Mouse (Mus musculus): ENCODE data around the gene Isg20l2.

Gene Isg20l2

DNA sequence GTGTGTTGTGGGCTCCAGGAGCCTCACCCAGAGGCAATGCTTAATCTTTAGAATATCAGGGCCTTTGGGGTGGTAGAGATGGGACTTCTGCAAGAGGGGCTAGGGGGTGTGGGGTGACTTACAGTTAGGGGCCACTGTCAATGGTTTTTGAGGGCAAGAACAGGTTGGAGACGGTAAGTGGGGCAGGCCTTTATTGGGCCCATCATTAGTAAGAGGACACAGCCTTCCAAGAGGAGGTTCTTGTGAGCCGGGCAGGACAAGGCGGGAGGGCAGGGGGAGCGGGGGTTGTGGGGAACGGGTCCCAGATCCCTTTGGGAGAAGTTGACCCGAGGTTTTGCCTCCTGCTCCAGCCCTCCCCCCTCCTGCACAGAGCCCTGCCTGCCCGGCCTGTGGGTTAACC, 16.6 kb upstream of the Isg20l2 start:
- no peak for DNase-seq

DNA sequence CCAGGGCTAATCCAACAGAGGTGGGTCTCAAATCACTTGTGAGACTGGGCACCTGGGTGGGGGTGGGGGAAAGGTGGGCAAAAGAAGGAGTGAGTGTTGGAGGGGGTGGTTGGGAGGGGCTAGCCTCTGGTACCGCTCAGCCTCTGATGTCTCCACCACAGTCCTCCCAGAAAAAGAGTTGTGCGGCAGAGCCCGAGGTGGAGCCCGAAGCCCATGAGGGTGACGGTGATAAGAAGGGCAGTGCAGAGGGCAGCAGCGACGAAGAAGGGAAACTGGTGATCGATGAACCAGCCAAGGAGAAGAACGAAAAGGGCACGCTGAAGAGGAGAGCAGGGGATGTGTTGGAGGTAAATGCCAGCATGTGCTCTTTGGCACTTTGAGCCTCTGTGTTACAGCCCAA, 16.2 kb upstream of the Isg20l2 start:
- DNase-seq = no peak

DNA sequence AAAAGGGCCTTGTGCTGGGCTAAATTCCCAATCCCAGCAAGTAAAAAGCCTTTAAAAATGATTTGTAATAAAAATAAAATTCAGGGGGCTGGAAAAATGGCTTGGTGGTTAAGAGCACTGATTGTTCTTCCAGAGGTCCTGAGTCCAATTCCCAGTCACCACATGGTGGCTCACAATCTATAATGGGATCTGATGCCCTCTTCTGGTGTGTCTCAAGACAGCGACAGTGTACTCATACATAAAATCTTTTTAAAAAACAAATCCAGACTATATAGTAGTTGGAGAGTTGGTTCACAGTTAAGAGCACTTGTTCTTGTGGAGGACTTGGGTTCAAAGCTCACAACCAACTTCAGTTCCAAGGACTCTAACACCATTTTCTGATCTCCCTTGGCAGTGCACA, 13.1 kb upstream of the Isg20l2 start:
- no peak for DNase-seq

DNA sequence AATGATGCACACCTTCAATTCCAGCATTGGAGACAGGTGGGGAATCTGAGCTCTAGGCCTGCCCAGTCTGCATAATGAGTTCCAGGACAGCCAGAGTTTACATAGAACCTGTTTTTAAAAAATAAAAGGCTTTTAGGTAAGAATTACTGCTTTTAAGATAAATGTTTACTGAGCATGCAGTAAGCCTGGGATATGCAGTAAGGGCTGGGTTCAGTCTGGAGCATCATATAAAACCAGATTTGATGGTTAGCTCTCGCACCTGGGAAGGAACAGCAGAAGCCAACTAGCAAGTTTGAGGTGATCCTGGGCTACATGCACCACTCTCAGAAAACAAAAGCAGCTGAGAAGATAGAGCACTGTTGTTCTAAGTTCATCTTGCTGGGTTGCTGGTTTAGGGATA, 11.6 kb upstream of the Isg20l2 start:
- DNase-seq = no peak

DNA sequence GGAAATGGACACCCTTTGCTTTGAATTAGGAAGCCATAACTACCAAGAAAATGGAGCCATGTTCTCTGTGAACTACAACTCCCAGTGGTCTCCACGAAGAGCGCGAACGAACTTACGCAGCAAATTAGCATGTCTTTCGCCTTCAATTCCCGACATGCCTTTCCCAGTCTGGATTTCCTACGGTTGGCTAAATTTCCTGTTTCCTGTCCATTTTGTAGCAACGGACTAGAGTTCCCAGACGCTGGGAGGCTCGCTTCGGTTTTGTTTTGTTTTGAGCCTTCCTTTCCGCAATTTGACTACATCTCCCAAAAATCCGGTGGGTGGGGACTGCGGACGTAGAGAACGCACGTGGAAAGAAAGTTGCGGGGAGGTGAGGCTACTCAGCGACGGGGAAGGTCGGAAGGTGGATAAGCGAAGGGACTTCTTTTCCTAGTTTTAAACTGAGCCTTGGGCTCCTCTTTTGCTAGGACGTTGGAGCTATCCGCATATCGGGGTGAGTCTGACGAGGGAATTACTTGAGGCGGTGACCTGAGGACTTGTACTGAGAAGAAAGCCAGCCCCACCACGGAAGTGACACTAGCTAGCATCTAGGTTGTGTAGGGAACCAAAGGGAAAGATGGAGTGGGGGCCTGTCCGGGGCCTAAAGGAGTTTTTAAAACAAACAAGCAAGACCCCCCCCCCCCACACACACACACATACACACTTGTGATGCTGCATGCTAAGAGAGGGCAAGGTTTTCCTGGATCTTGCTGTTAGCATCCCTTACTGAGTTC, 10.6 kb upstream of the Isg20l2 start, which contains the start of gene Mrpl24:
Gene Mrpl24 (plus strand): TSS at position 171 of the 773 bp plus-strand sequence.
- peak; percentile 92 for DNase-seq

DNA sequence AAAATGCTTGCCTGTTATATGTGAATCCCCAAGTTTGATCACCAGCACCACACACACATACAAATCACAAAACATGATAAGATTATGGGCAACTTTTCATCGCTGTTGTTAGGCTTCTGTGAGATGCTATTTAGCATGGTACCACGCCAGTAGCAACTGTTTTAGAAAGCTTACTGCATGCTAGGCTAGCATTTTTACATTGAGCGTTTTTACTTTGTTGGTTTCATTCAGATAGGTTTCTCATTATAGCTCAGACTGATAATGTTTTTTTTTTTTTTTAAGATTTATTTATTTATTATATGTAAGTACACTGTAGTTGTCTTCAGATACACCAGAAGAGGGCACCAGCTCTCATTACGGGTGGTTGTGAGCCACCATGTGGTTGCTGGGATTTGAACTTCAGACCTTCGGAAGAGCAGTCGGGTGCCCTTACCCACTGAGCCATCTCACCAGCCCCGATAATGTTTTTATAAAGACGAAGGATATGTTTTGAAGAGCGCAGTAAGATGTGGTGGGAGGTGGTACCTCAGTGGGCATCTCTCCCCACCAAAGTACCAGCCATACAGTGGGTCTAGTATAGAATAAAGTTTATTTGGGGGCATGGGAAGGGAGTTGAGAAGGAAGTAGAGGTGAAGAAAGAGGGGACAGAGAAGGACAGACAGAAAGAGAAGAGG, 9.7 kb upstream of the Isg20l2 start:
- DNase-seq = no peak

DNA sequence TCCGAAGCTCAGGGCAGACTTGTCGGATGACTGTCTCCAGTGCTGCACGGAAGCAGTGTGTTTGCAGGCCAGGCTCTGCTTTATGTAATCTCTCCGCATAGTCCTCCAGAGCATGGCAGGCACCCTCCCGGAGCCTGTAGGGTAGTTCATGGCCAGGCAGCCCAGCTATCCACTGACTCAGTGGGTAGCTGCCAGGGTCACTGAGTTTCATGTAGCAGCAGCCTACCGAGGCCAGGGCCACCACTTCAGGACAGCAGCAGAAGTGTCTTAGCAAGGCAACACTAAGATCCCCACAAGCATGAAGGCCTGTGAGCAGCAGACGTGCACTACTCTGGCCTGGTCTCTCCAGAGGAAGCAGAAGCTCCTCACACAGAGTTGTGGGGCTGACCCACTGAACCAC, 5.1 kb upstream of the Isg20l2 start:
- DNase-seq = no peak

DNA sequence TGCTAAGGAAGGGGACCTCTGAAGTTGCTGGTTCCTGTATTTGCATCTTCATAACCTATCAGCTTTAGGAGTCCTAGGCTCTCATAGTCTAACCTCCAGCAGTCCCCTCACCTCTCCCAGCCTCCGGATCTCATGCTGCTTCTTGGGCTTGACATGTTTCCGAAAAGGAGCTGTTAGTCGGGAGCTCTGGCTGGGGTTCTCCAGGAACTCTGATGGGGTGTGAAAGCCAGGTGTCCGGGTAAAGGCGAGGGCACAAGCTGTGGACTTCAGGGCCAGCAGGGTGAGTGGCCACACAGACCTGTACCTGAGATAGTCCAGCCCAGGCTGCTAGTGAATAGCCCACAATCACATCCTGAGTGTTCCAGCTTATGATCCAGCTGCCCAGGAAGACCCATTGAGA, 2.7 kb upstream of the Isg20l2 start:
- DNase-seq = no peak

DNA sequence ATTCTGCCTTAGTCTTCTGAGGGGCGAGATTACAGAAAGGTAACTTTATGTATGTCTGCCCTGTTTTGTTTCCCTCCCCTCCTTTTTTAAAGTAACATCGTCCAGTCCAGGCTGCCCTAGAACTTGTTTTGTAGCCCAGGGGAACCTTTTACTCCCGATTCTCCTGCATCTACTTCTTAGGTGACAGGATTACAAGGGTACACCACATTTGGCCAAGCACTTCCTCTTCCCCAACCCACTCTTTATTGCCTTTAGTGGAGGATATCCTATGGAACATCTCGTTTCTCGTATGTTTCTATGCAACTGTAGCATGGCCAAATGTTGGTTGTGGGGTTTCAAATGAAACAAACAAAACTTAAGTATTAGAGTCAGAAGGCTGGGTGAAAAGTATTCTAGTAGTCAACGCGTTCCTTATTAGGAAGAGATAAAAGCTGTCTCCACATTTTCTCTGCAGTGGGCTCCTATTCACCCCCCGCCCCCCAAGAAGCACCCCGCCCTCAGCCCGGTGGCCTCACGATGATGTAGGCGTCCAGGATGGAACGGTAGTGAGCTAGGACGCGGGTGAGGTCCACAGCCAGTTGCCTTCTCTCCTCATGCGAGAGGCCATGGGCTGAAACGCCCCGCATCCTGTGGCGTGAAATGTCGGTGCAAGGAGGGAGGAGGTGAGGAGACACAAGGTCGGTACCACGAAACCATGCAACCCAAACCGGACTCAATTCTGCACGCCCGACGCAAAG, 605 bp upstream of the Isg20l2 start:
- no peak for DNase-seq

DNA sequence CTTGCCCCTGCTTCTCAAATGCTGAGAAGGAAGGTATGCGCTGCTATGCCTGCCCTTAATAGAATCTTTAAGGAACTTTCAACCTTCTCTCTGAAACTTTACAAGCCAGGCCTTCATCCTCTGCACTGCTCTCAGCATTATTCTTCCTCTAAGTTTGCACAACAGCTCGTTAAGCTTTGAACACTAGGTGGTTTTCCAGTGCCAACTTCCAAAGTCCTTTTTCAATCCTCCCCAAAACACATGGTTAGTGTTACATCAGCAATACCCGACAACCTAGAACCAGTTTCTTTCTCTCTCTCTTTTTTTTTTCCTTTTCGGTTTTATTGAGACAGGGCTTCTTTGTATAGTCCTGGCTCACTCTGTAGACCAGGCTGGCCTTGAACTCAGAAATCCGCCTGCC, 3.9 kb downstream of the Isg20l2 start:
- DNase-seq = no peak

DNA sequence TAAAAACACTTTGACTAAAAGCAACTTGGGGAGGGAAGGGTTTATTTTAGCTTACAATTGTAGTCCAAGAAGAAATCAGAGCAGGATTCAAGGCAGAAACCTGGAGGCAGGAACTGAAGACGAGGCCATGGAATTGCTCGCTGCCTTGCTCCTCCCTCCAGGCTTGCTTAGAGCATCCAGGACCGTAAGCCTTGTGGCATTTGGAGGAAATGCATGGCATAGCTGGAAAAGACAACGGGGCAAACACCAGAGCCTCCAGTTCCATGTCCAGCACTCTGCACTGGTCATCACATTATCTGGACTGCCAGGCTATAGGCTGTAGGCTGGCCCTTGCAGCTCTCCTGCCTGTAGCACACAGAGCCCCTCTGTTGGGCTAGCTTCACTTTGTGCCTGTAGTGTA, 4.4 kb downstream of the Isg20l2 start:
- no peak for DNase-seq

DNA sequence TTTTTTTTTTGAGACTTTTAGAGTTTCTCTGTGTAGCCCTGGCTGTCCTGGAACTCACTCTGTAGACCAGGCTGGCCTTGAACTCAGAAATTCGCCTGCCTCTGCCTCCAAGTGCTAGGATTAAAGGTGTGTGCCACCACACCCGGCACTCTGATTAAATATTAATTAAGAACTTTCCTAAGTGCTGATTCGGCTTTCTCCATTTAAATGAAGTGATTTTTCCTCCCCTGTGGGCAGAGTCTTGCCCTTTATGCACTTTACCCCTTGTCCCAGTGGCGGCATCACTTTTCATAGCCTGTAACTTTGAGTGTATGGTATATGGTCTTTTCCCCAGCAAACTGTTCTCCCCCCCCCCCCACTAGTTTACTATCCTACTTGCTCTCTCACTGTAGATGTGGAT, 5.1 kb downstream of the Isg20l2 start:
- no peak for DNase-seq

DNA sequence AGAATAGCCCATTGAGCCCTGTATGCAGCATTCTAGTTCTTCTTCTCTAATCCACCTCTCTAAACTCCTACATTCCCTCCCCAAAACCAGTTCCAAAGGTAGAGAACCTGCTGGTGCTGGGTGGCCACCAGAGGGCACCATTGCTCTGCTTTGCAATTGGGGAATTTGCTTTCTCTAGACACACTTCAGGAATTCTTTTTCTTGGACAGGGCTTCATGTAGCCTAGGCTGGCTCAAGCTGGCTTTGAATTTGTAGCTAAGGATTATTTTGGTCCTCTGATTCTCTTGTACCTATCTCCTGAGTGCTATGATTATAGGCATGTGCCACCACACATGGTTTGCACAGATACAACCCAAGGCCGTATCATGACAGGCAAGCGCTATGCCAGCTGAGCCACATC, 5.7 kb downstream of the Isg20l2 start:
- peak; percentile 78 for DNase-seq

DNA sequence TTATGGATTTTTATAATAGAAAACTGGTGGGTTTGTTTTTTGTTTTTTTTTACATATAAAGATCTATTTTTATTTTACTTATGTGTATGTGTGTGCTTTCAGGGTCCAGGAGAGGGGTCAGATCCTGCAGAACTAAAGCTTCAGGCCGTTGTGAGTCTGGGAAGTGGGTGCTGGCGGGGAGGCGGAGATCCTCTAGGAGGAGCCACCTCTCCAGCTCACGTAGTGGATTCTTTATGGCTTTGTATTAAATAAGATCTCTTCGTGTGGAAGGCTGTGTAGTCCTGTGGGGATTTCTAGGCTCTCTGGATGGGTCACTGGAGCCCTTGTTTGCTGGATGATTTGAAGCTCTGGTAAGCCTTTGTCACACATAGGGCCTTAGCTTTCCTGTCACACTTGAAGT, 10.5 kb downstream of the Isg20l2 start:
- DNase-seq = no peak

DNA sequence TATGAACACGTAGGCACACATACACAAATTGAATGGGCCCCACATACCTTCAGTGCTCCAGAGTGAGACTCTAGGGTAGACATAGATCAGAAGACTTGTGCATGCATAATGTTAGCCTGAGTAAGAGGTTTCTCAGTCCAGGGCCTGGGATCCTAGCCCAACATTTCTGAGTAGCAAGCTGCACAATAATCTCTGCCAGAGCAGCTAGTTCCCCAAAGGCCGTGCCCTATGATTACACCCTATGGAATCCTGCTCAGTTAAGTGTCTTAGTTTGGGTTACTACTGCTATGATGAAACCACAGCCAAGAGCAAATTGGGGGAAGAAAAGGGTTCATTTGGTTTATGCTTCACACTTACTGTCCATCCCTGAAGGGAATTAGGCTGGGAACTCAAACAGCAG, 12.4 kb downstream of the Isg20l2 start:
- DNase-seq = no peak

DNA sequence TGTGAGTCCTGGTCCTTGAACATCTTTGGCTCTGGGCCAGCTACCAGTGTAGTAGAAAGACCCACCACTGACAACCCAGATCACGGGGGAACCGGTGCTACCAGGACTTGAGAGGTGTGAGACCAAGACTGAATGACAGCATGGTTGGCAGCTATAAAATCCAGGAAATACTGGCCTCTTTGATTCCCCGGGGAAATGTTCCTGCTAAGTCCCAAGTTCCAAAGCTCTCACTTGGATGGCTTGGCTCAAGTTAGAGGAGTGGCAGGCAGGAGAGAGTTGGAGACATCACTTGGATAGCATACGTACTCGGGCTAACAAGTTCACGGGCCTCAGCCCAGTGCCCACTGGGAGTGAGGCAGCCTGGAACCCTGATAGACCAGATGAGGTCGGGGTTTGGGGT, 13.5 kb downstream of the Isg20l2 start:
- no peak for DNase-seq

DNA sequence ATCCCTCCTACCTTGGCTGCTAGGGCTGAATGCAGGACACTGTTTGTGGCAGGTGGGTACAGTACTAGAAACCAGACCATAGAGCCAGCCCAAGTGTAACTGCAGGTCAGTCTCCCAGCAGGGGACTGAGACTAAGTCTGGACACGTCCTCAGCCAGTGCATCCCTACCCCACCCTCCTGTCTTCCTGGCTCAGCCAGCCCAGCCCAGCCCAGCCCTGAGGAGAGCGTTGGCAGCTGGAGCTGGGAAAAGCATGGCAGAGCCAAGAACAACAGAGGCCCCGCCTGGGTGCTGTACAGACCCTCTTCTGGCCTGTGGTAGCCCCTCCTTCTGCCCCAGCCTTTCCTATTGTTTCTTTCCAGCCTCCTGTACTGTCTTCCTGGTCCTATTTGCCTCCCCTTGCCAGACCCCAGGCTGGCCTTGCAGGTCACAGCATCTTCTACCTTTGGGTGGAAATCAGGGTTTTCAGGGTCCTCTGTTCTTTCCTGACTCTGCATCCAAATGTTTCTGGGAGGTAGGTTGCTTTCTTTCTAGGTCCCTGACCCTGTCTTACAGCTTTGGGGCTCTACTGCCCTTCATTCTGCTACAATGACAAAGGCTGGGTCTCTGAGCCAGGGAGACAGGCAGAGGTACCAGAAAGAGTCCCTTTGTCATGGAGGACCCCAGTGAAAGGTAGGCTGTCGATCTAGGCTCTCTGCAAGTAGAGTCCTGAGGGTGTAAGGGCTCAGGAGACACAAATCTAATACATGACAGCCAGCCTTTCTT, 14.9 kb downstream of the Isg20l2 start:
- no peak for DNase-seq

DNA sequence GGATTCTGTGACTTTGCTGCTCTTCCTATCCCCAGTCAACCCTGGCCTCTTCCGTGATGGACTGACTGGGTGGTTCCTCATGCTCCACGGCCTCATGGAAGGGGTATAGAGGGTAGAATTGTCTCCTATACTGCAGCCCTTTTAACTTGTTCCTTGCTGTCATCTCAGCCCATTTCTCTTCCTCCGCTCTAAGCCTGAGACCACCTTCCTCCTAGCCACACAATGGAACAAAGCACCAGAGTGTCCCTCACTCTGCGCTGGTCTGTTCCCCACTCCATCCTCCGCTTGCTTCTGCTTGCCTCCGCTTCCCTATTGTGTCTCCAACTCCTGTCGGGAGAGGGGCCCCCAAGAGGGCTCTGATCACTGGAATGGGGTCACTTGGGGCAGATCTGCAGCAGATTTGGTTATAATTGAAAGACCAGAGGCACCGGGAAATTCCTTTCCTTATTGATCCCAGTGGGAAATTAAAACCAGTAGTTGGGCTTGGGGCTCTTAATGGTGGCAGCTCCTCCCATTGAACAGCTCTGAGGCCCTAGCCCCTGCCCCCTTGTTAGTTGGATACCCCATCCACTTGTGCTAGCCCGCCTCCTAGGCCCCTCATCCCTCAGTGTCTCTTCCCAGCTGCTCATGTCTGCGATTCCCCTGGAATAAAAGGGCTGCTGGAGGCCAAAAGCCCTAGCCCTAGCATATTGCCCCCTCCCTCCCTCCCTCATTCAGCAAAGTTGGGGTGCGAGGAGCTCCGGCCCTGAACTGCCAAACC, 15.8 kb downstream of the Isg20l2 start:
- DNase-seq = no peak

DNA sequence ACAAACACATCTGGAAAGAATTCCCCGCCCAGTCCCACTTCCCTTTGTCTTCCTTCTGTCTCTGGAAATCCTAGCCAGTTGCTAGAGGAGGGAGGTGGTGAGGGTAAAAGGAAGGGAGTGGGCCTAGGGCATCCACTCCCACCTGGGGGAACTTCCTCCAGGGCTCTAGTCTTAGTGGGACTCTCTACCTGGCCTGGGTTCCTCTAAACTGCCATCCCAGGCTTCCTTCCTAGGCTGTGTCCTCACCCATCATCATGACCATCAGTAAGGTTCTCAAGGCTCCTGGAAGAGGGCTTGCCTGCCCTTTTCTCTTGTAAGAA, 16.4 kb downstream of the Isg20l2 start:
- no peak for DNase-seq

DNA sequence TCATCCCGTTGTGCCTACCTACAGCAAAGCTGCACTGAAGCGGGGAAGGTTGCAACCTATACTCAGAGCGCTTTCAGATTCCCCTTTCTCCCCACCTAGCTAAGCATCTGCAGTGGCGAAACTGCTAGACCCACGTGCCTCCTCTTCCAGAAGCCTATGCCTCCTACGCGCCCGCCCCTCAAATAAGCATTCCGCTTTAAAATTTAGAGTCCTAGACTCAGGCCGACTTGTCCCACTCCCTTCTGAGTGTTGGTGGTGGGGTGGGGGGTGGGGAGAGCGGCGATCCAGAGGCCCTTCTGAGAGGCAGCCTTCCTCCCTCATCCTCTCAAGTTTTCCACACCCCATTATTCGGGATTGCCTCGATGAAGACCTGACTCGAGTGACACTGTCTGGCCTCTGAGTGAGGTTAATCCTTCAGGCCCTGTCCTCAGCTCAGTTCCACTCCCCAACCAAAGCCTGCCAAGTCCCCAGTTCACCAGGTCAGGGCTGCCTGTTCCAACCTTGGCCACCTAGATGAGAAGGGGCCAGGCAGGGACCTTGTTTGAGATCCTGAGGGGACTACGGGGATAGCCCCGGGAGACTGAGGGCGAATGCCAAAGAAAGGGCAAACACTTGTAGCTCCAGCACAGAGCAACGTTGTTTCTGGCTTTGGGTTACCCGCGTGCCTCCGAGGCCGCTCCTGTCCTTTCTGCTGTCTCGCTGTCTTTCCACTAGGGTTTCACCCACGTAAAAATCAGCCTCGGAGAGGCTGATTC, 17.1 kb downstream of the Isg20l2 start:
- DNase-seq = no peak

DNA sequence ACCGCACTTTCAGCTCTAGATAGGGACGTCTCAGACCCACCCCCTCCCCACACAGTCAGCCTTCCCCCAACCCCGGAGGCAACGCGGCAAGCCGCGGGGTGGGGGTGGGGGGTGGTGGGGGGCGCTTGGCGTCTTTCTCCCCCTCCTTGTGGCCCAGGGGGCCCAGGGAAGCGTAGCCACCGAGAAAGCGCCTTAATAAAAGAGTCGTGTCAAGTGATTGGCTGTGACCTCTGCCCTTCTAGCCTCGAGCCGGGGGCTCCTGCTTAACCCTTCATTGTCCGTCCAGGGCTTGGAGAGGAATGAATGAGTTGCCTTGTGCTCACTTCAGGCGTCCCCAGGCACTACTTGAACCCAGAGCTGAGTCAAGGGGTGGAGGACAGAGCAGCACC, 17.7 kb downstream of the Isg20l2 start:
- no peak for DNase-seq
